ENCODE assay signal across 11 mouse cellular contexts in genomic region chr14:118804351-118804750, GRCm38 (mm10). TPM values are rescaled to one million over a fixed set of nuclear protein-coding genes. Genes with fewer than 3 reads are reported as not detected.
DNase-seq lines count a peak whose midpoint lies in the region; ATAC-seq lines count a peak whose summit lies in the region.
"Had no signal": no experiment of that assay in that cellular context is flagged by ENCODE, and none has a peak within 500 bp of the region (broad histone marks: within the 10 kb centered on the region; RNA-seq: fewer than 3 reads in every experiment).

No protein-coding gene starts in this region.

- H3K4me1 ChIP-seq in midbrain, embryonic 10.5 days = peaks cover 5% of the 10 kb centered on the region
- no peaks in the 10 kb centered on the region; the same call in 1 of the 2 replicates for H3K4me1 ChIP-seq in midbrain, embryonic 16.5 days (ENCODE audit: control insufficient read depth, insufficient read depth, low read length)
- H3K4me1 ChIP-seq in midbrain, embryonic 14.5 days (ENCODE audit: control insufficient read depth, insufficient read depth, low read length) = 0 out of 2 replicates have a peak, but pooled peaks cover 3% of the 10 kb centered on the region
- H3K4me1 ChIP-seq: hindbrain, embryonic 10.5 days; limb, embryonic 15.5 days; neural tube, embryonic 13.5 days had no signal

- DNase-seq in embryo, embryonic 10.5 days (ENCODE audit: low spot score) = peak; percentile 48
- DNase-seq in embryo, embryonic 10 days (ENCODE audit: low spot score) = no peak
- DNase-seq in midbrain, embryonic 10.5 days (ENCODE audit: low spot score) = peak; percentile 31
- DNase-seq in kidney, adult 18-20 months = peak; percentile 58
- peak; percentile 44 for DNase-seq in midbrain, embryonic 14.5 days
- DNase-seq in yolk sac, embryonic 10.5 days (ENCODE audit: low spot score) = no peak

- no peak overlapping the region for H3K4me2 ChIP-seq in midbrain, embryonic 16.5 days (ENCODE audit: low read length)
- no peak overlapping the region for H3K4me2 ChIP-seq in midbrain, embryonic 14.5 days (ENCODE audit: low read length)
- H3K4me2 ChIP-seq: limb, embryonic 15.5 days; neural tube, embryonic 13.5 days had no signal

- H3K36me3 ChIP-seq in midbrain, embryonic 10.5 days = no peaks in the 10 kb centered on the region
- no peaks in the 10 kb centered on the region for H3K36me3 ChIP-seq in midbrain, embryonic 16.5 days (ENCODE audit: control insufficient read depth, insufficient read depth, low read length)
- no peaks in the 10 kb centered on the region for H3K36me3 ChIP-seq in midbrain, embryonic 14.5 days (ENCODE audit: control insufficient read depth, insufficient read depth, low read length)
- H3K36me3 ChIP-seq: hindbrain, embryonic 10.5 days; limb, embryonic 15.5 days; neural tube, embryonic 13.5 days had no signal

- 25% methylated on average over 6 of the region's 6 CpGs for WGBS in midbrain, embryonic 10.5 days
- 24% methylated on average over 6 of the region's 6 CpGs for WGBS in midbrain, embryonic 16.5 days
- WGBS in midbrain, embryonic 14.5 days = 32% methylated on average over 6 of the region's 6 CpGs

- H3K9me3 ChIP-seq in midbrain, embryonic 10.5 days (replicated peaks) = no peaks in the 10 kb centered on the region
- no peaks in the 10 kb centered on the region for H3K9me3 ChIP-seq in midbrain, embryonic 16.5 days (replicated peaks; ENCODE audit: control insufficient read depth, low read length, poor library complexity, severe bottlenecking)
- H3K9me3 ChIP-seq in midbrain, embryonic 14.5 days (ENCODE audit: control insufficient read depth, low read length) = no peaks in the 10 kb centered on the region
- H3K9me3 ChIP-seq: hindbrain, embryonic 10.5 days; limb, embryonic 15.5 days; neural tube, embryonic 13.5 days had no signal

- no peak for ATAC-seq in midbrain, embryonic 16.5 days
- no peak for ATAC-seq in midbrain, embryonic 14.5 days (ENCODE audit: low FRiP score, low TSS enrichment)
- ATAC-seq in cerebellum, adult (ENCODE audit: insufficient number of reproducible peaks, low FRiP score, low TSS enrichment) = no peak

- no peaks in the 10 kb centered on the region for H3K27me3 ChIP-seq in midbrain, embryonic 10.5 days (ENCODE audit: low read depth, poor library complexity, severe bottlenecking)
- H3K27me3 ChIP-seq in midbrain, embryonic 16.5 days (ENCODE audit: control insufficient read depth, insufficient read depth, low read depth, low read length) = no peaks in the 10 kb centered on the region
- H3K27me3 ChIP-seq in midbrain, embryonic 14.5 days (ENCODE audit: control insufficient read depth, insufficient read depth, low read length) = no peaks in the 10 kb centered on the region
- H3K27me3 ChIP-seq: limb, embryonic 15.5 days; neural tube, embryonic 13.5 days had no signal

- H3K4me3 ChIP-seq in midbrain, embryonic 10.5 days = no peak overlapping the region
- no peak overlapping the region for H3K4me3 ChIP-seq in midbrain, embryonic 16.5 days (ENCODE audit: low read depth, low read length)
- H3K4me3 ChIP-seq in midbrain, embryonic 14.5 days (replicated peaks; ENCODE audit: low read depth, low read length) = no peak overlapping the region
- H3K4me3 ChIP-seq: hindbrain, embryonic 10.5 days; limb, embryonic 15.5 days; neural tube, embryonic 13.5 days had no signal

- H3K27ac ChIP-seq in midbrain, embryonic 10.5 days (replicated peaks) = no peak overlapping the region
- no peak overlapping the region for H3K27ac ChIP-seq in midbrain, embryonic 16.5 days (ENCODE audit: low read length)
- no peak overlapping the region for H3K27ac ChIP-seq in midbrain, embryonic 14.5 days (replicated peaks; ENCODE audit: low read depth, low read length)
- H3K27ac ChIP-seq: hindbrain, embryonic 10.5 days; limb, embryonic 15.5 days; neural tube, embryonic 13.5 days had no signal

- no peak overlapping the region for H3K9ac ChIP-seq in midbrain, embryonic 16.5 days (ENCODE audit: low read depth, low read length)
- H3K9ac ChIP-seq in midbrain, embryonic 14.5 days (replicated peaks; ENCODE audit: low read length) = no peak overlapping the region
- H3K9ac ChIP-seq: limb, embryonic 15.5 days; neural tube, embryonic 13.5 days had no signal

RNA-seq across cellular contexts. Expression of gene Cldn10, which starts 16.6 kb away (rescaled TPM):
- polyA plus RNA-seq in midbrain, embryonic 10.5 days (2016; fragmentation: Nextera tagmentation; extraction: Ambion mirVana) = 0.99 and 1.4 TPM in 2 replicates
- 1.5 and 7.2 TPM in 2 replicates for polyA plus RNA-seq in midbrain, embryonic 16.5 days (2015; fragmentation: Nextera tagmentation; extraction: Ambion mirVana)
- 1.3 and 1.5 TPM in 2 replicates for polyA plus RNA-seq in midbrain, embryonic 14.5 days (2014; fragmentation: Nextera tagmentation; extraction: Ambion mirVana)

Comparison
In these comparisons a context has a peak if more than half of its experiments do, and no peak if none do; other contexts are left out.
1. DNase-seq: peak in embryo, embryonic 10.5 days (single experiment), midbrain, embryonic 10.5 days (single experiment), kidney, adult 18-20 months (single experiment) and midbrain, embryonic 14.5 days (single experiment); none in embryo, embryonic 10 days (single experiment) and yolk sac, embryonic 10.5 days (single experiment).